Mouse (Mus musculus) regulatory T cell (primary cell): ENCODE results near the gene Olfr807.

Experiments used
- in situ Hi-C: fragments of 300-600 bp; cut with MboI, MseI; formaldehyde crosslinking; loops from one replicate; pipeline ENCODE4 v1.15.1; 2025; ENCODE audit warnings: high pct_unique_total_duplicates

Gene Olfr807

DNA sequence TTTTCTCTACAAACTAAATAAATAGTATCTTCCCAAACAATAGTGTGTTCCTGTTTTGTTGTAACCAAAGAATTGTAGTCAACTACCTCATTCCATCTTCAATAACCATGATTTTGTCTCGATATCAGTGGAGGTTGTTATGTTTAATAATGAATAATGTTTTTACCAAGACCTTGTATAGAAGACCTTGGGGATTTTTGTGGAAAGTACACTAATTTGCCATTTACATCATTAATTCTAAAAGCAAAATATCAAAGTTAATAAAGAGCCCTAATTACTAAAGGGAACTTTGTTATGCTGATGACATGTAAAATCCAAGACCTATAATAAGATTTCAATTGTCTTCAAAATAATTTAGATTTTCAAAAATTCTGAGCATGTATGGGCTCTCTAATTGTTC, at the start of gene Olfr807:
Gene Olfr807, minus strand, starts transcription at position 101 of the 400 bp plus-strand sequence.
- in situ Hi-C loops: no loop called here

DNA sequence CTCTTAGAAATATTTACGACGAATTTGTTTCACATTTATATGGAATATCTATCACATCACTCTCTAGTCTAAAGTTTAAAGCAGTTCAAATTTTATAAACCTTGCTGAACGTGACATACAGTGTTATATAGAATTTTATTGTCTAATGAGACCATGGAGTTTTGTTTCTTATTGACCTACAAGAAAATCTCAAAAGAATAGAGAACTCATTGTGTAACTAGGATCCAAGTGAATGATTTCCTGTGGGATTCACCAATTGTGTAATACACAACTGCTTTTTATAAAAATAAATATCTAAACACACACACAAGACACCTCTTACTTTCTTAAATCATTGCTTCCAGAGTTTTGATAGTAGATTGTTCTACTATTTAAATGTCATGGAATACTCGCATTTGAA, 46.7 kb upstream of the Olfr807 start, which contains the start of gene Olfr811:
Gene Olfr811, minus strand, starts transcription at position 101 of the 400 bp plus-strand sequence.
- in situ Hi-C loops: no loop called here

DNA sequence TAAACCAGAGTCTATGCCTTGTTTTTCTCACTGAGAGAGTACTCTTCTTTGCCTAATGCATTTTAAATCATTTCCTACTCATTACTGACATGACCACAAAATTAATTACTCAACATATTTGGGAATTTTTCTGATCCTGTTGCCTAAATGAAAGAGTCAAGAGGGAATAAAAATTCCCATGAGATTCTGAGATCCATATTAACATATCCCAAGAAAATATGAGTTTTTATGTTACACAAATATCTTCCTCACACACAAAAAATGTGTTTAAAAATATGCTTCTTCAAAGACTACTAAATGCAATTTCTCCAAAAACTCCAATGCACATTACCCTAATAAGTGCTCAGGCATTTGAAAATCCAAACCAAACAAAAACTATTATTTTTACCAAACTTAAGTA, 37.2 kb upstream of the Olfr807 start, which contains the start of gene Olfr810:
Gene Olfr810, minus strand, starts transcription at position 101 of the 400 bp plus-strand sequence.
- in situ Hi-C loops: no loop called here

DNA sequence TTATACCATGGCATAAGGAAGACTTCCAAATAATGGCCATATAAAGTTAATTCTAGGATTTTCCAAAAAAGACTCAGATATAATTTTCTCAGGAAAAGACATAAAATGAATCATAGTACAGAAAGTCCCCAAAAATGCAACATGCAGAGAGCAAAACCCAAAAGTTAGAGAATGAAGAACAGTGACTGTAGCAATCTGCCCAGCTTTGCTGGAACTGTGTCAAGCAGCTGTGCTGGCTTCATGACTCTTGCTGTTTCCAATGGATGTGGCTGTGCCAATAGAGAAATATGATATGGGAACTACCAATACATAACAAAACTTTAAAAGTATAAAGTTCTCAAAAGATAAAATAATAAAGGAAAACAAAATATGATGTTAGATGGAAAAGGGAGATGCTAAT, 20.5 kb upstream of the Olfr807 start:
- in situ Hi-C loops: no loop called here

DNA sequence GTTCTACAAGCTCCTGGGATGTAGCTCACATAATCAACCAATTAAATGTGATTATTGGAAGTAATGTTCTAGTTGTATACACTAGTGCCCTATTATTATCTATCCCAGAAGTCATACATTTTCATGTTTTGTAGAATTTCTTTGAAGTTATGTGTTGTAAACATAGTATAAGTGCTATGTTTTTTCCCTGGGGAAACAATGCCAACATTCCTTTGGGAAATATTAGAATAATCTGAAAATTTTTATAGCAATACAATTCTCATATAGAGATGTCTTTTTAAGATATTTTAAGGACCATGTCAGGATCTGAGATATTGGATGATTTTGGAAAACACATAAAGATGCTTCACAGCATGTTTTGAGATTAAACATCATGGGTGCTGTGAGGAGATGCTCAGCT, 16.7 kb upstream of the Olfr807 start, which contains the start of gene Olfr809:
Gene Olfr809, plus strand, starts transcription at position 301 of the 400 bp plus-strand sequence.
- in situ Hi-C loops: no loop called here

DNA sequence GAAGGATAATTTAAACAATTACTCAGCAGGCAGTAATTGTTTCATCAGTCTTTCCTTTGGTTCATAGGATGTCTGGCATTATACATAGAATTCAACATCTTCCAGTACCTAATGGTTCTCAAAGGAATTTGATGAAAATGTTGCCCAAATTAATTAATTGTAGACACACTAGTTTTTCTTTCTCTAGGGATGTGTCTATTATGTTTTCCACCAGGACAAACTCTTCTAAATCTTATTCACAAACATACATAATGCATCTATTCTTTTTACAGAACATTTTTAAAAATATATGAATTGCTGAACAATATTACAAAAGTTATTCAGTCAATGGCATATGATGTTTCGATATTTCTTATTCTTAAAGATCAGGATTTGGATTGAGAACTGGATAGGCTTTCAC, 7.6 kb upstream of the Olfr807 start, which contains the start of gene Olfr808:
Gene Olfr808, plus strand, starts transcription at position 301 of the 400 bp plus-strand sequence.
- in situ Hi-C loops: no loop called here

DNA sequence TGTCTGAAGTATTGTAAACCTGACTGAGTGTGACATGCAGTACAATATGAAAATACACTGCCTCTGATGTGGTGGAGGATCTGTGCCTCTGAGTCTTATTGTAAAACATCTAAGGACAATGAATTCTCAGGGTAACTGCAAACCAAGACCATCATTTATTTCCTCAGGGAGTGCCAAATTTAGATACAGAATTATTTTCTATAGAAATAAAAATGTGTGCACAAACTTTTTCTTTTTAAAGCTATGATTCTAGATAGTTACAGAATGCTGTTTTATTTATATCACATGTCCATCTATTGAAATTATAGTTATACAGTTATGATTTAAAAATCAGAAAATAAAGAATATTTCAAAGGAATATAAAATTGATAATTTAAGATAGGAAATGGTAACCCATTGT, 15.8 kb downstream of the Olfr807 start, which contains the start of gene Olfr806:
Gene Olfr806, minus strand, starts transcription at position 101 of the 400 bp plus-strand sequence.
- in situ Hi-C loops: no loop called here

DNA sequence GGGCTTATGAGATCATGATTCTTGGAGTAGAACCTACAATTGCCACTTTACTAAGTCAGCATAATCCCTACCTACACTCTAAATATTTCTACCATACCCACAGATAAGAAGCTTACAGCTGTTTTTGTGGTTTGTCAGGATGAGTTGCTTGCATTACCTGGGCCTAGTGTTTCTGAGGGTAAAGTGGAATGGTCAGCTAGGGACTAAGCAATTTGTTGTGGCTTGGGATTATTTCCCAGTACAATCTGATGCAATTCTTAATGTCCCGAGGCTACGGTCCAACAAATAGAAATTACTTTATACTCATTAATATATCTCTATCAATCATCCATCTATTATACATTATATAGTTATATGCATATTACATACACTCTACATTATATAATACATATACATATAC, 28.3 kb downstream of the Olfr807 start, which contains the start of gene Olfr805:
Gene Olfr805, minus strand, starts transcription at position 101 of the 400 bp plus-strand sequence.
- in situ Hi-C loops: no loop called here
